Mouse (Mus musculus) brain, embryonic 14.5 days (tissue): Measurements from ENCODE around the gene Kcnma1.

Experiments used
- CTCF ChIP-seq: fragments of 200-500 bp; IDR thresholded peaks from 2 replicates; pipeline ENCODE4 v1.5.1; 2012; ENCODE audit warnings: inconsistent platforms, mild to moderate bottlenecking, moderate library complexity, borderline replicate concordance; ENCODE audit not compliant: insufficient read depth, insufficient read length; ENCODE audit errors: extremely low read depth
- POLR2A ChIP-seq: fragments of 200-500 bp; IDR thresholded peaks from 2 replicates; pipeline ENCODE4 v1.6.1; 2012; ENCODE audit warnings: mild to moderate bottlenecking, inconsistent platforms, borderline replicate concordance; ENCODE audit not compliant: poor library complexity, insufficient read depth, insufficient read length, severe bottlenecking; ENCODE audit errors: extremely low read depth

DNA sequence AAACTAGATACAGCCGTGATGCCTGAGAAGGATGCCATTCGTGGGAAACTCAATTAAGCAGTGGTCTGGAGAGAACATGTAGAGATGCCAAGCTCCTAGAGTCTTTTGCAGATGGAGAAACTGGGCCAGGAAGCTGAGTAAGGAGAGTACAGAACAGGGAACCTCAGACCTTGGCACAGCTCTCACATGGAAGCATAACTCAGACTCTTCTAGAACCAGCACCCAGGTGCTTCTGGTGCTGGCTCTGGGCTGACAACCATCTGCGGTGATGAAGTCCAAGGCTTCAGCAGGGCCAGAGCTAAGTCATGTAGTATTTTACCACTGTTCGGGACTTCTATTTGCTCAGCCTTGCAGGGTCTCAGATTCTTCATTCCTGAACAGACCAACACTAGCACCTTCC lies 129.2 kb downstream of the Kcnma1 start:
- no peak for TF ChIP-seq CTCF
- no peak for TF ChIP-seq POLR2A
